Mouse (Mus musculus): ENCODE data around the gene Btg1. TPM values are rescaled to one million over a fixed set of nuclear protein-coding genes. Genes with fewer than 3 reads are reported as not detected.

Btg1 gene
- total and polyA plus RNA-seq, 2 experiments from 2014 or later, result 24.7 to 28.7 TPM

DNA sequence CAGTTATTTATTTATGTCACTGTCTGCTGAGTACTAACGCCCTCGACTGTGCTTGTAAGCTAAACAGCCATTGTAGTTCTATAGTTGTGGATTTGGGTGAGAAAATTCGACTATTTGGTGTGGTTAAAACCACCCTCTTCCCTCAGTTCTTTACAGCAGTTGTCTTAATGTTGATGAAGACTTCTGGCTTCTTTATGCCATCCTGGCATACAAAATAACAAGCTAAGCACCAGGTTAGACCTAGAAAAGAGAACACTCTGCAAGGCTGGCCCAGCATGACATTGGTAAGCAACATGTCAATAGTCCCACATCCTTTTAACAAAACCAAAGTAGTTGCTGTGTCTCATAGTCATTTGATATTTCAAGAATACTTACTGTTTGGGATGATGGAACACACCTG is 14.5 kb upstream of the Btg1 start:
- no peak for ATAC-seq (ENCODE audit: insufficient read depth, low read depth)
- no peaks in the 10 kb centered on the region for H3K36me3 ChIP-seq (replicated peaks; ENCODE audit: control insufficient read depth, insufficient read depth, low read length)
- 59% methylated on average over 3 of the region's 3 CpGs for WGBS
- no peak overlapping the region for H3K4me3 ChIP-seq (ENCODE audit: low read depth, low read length)
- DNase-seq (ENCODE audit: low spot score), result no peak
- H3K4me1 ChIP-seq (ENCODE audit: control insufficient read depth, insufficient read depth), result no peaks in the 10 kb centered on the region
- no peaks in the 10 kb centered on the region for H3K9me3 ChIP-seq (replicated peaks; ENCODE audit: control insufficient read depth, low read length)
- no peak overlapping the region for H3K4me2 ChIP-seq (ENCODE audit: low read depth, low read length)
- H3K27ac ChIP-seq (ENCODE audit: low read depth), result no peak overlapping the region
- H3K9ac ChIP-seq (replicated peaks; ENCODE audit: low read depth, low read length), result no peak overlapping the region
- TF ChIP-seq CTCF (IDR thresholded peaks at IDR 0.05; ENCODE audit: low read depth) (no peak), EP300 (IDR thresholded peaks at IDR 0.05; ENCODE audit: low read depth) (no peak)
- no peaks in the 10 kb centered on the region for H3K27me3 ChIP-seq (ENCODE audit: control insufficient read depth, insufficient read depth, low read length)

DNA sequence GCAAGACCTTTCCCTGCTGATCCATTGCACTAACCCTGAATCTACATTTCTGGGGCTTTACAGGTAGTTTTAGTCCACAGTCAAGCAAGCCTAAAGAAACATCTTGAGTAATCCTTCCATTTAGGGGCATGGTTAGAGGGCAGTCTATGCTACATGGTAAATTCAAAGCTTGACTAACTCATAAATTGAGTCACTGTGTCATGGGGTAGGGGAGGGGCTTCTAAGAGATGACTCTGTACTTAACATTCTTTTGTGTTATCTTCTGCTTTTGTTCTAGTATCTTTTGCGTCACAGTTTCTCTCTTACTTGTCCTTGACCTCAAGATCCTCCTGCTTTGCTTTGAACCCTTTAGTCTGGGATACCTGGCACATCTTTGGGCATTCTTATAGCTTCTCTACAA is 11.6 kb upstream of the Btg1 start:
- H3K4me3 ChIP-seq (ENCODE audit: low read depth, low read length), result no peak overlapping the region
- no peak for DNase-seq (ENCODE audit: low spot score)
- TF ChIP-seq EP300 (IDR thresholded peaks at IDR 0.05; ENCODE audit: low read depth) (no peak), CTCF (IDR thresholded peaks at IDR 0.05; ENCODE audit: low read depth) (no peak)
- WGBS, result 79% methylated on average over 1 of the region's 1 CpGs
- ATAC-seq (ENCODE audit: insufficient read depth, low read depth), result no peak
- H3K27ac ChIP-seq (ENCODE audit: low read depth), result no peak overlapping the region
- H3K9ac ChIP-seq (replicated peaks; ENCODE audit: low read depth, low read length), result no peak overlapping the region
- no peak overlapping the region for H3K4me2 ChIP-seq (ENCODE audit: low read depth, low read length)
- no peaks in the 10 kb centered on the region for H3K27me3 ChIP-seq (ENCODE audit: control insufficient read depth, insufficient read depth, low read length)
- H3K36me3 ChIP-seq (replicated peaks; ENCODE audit: control insufficient read depth, insufficient read depth, low read length), result no peaks in the 10 kb centered on the region
- no peaks in the 10 kb centered on the region for H3K4me1 ChIP-seq (ENCODE audit: control insufficient read depth, insufficient read depth)
- H3K9me3 ChIP-seq (replicated peaks; ENCODE audit: control insufficient read depth, low read length), result no peaks in the 10 kb centered on the region

DNA sequence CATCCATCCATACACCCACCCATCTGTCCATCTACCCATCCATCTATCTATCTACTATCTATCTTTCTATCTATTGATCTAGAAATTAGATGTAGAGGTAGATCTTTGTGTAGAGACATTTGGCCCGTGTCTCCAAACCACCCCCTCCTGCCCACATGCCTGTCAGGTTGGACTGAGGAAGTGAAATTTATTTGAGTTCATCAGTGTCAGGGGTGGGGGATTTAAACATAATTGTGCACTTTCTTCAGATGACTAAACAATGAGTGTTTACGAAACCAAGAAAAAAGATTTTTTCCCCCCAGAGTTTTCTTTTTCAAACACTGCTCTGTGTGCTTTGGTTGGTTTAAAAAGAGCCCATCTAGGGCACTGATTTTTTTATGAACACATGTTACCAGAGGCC is 10.9 kb upstream of the Btg1 start:
- no peaks in the 10 kb centered on the region for H3K9me3 ChIP-seq (replicated peaks; ENCODE audit: control insufficient read depth, low read length)
- H3K27ac ChIP-seq (ENCODE audit: low read depth), result no peak overlapping the region
- no peak for ATAC-seq (ENCODE audit: insufficient read depth, low read depth)
- no peak overlapping the region for H3K9ac ChIP-seq (replicated peaks; ENCODE audit: low read depth, low read length)
- no peaks in the 10 kb centered on the region for H3K4me1 ChIP-seq (ENCODE audit: control insufficient read depth, insufficient read depth)
- DNase-seq (ENCODE audit: low spot score), result no peak
- no peaks in the 10 kb centered on the region for H3K27me3 ChIP-seq (ENCODE audit: control insufficient read depth, insufficient read depth, low read length)
- no peak for TF ChIP-seq CTCF (IDR thresholded peaks at IDR 0.05; ENCODE audit: low read depth)
- no peak for TF ChIP-seq EP300 (IDR thresholded peaks at IDR 0.05; ENCODE audit: low read depth)
- no peaks in the 10 kb centered on the region for H3K36me3 ChIP-seq (replicated peaks; ENCODE audit: control insufficient read depth, insufficient read depth, low read length)
- no peak overlapping the region for H3K4me3 ChIP-seq (ENCODE audit: low read depth, low read length)
- 87% methylated on average over 2 of the region's 2 CpGs for WGBS
- H3K4me2 ChIP-seq (ENCODE audit: low read depth, low read length), result no peak overlapping the region

DNA sequence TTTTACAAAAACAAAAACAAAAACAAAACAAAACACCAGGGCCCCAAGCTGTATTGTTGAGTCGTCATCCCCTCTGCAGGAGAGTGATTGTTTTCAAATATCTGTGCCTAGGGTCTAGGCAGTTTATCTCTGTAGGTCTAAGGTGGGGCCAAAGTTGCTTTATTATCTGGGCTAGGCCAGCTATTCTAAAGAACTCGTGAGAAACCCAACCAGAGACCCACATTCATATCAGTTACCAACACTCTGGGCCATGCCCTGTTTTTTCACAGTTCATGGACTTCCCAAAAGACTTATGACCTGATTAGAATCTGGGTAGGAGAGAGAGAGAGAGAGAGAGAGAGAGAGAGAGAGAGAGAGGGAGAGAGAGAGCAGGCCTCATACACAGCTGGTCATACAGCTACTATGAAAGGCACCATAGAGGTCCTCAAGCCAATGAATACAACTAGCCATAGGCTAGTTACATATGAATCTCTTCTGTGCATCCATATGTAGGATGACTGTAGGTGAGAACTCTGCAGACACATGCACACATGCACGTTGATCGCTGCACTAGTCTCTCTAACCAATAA is 9.1 kb upstream of the Btg1 start:
- H3K9ac ChIP-seq (replicated peaks; ENCODE audit: low read depth, low read length), result no peak overlapping the region
- ATAC-seq (ENCODE audit: insufficient read depth, low read depth), result no peak
- H3K4me1 ChIP-seq (ENCODE audit: control insufficient read depth, insufficient read depth), result no peaks in the 10 kb centered on the region

DNA sequence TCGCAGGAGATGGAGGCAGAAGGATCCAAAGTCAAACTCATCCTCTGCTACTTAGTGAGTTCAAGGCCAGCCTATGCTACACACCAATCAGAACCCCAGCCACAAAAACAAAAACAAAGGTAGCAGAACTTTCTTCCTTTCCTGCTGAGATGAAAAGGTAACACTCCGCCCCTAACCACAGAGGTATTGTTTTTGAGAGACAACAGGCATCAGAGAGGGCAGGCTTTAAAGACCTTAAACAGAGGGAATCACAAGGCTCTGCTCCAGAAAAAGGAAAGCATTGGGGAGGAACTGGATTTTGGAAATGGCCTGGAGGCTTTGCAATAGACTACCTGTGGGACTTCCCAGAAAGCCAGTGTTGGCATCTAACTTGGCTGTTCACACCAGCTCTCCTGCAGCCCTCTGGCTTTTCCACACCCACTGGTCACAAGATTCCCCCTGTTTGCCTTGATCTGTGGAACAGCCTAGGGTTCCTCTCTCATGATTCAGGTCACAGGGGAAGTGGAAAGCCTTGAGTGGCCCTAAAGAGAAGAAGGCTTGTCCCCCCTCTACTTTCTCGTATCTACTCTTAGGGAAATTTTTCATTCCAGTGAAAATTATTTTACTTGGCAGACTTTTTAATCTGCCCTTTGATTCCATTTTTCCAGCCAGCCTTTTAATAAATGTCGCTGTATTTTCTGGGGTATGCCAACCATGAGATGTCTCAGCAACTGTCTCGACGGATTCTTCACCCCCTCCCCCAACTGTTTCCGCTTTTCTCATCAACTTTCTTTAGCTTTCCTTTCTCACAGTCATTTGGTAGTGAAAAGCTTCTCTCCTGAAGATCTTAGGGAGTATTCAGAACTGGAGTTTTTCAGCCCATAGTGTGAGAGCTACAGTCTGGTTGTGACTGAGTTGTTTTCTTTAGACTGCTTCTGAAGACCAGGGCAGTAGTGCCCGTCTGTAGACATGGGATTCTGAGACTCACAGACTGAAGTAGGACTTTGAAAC is 7.2 kb upstream of the Btg1 start:
- ATAC-seq (ENCODE audit: insufficient read depth, low read depth) (no peak), DNase-seq (ENCODE audit: low spot score) (no peak)
- Histone ChIP-seq H3K9ac (replicated peaks; ENCODE audit: low read depth, low read length) (no peak overlapping the region), H3K4me1 (ENCODE audit: control insufficient read depth, insufficient read depth) (no peaks in the 10 kb centered on the region), H3K4me3 (ENCODE audit: low read depth, low read length) (no peak overlapping the region), H3K4me2 (ENCODE audit: low read depth, low read length) (no peak overlapping the region), H3K27ac (ENCODE audit: low read depth) (no peak overlapping the region), H3K9me3 (replicated peaks; ENCODE audit: control insufficient read depth, low read length) (no peaks in the 10 kb centered on the region; the same call in 1 of the 2 replicates), H3K36me3 (replicated peaks; ENCODE audit: control insufficient read depth, insufficient read depth, low read length) (no peaks in the 10 kb centered on the region), H3K27me3 (ENCODE audit: control insufficient read depth, insufficient read depth, low read length) (no peaks in the 10 kb centered on the region)
- TF ChIP-seq EP300 (IDR thresholded peaks at IDR 0.05; ENCODE audit: low read depth), result no peak
- no peak for TF ChIP-seq CTCF (IDR thresholded peaks at IDR 0.05; ENCODE audit: low read depth)
- WGBS, result 81% methylated on average over 8 of the region's 8 CpGs

More for the DNA sequence above, 9.1 kb upstream of the Btg1 start:
- DNase-seq (ENCODE audit: low spot score), result no peak
- H3K9me3 ChIP-seq (replicated peaks; ENCODE audit: control insufficient read depth, low read length), result no peaks in the 10 kb centered on the region
- WGBS, result 80% methylated on average over 4 of the region's 4 CpGs
- no peak overlapping the region for H3K4me3 ChIP-seq (ENCODE audit: low read depth, low read length)
- no peak overlapping the region for H3K4me2 ChIP-seq (ENCODE audit: low read depth, low read length)
- H3K27me3 ChIP-seq (ENCODE audit: control insufficient read depth, insufficient read depth, low read length), result no peaks in the 10 kb centered on the region
- TF ChIP-seq EP300 (IDR thresholded peaks at IDR 0.05; ENCODE audit: low read depth) (no peak), CTCF (IDR thresholded peaks at IDR 0.05; ENCODE audit: low read depth) (no peak)
- H3K36me3 ChIP-seq (replicated peaks; ENCODE audit: control insufficient read depth, insufficient read depth, low read length), result no peaks in the 10 kb centered on the region
- no peak overlapping the region for H3K27ac ChIP-seq (ENCODE audit: low read depth)
